Mouse (Mus musculus): Measurements from ENCODE around the gene Chrna1. TPM values are rescaled to one million over a fixed set of nuclear protein-coding genes. Genes with fewer than 3 reads are reported as not detected.
"Not testable (repeated sequence)": the region's sequence is repeated elsewhere in the genome, so short reads cannot be mapped to it uniquely, and the experiment has no call there.

Chrna1 gene
- polyA plus RNA-seq, 1 experiment from 2014 or later: 0.32 TPM

DNA sequence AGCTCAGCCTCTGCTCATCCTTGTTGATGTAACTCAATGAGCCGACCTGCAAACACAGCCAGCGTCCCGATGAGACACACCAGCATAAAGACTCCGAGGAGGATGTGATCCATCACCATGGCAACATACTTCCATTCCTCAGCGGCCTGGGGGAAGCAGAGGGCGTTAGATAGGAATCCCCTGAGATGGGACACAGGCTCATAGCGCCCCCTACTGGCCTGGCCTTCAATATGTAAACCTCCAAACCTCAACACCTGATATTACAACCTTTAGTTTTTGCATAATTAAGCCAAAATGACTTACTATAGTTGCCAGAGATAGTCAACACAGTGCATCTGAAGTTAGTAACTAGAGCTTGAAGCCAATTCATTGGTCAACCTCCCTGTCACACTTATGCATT is 14.0 kb downstream of the Chrna1 start:
- no peak overlapping the region for H3K4me3 ChIP-seq (replicated peaks; ENCODE audit: low read length)
- DNase-seq (ENCODE audit: low spot score): no peak
- 6% methylated on average over 7 of the region's 7 CpGs for WGBS
- no peaks in the 10 kb centered on the region for H3K9me3 ChIP-seq (ENCODE audit: control insufficient read depth, low read length)
- H3K27me3 ChIP-seq (ENCODE audit: control insufficient read depth, insufficient read depth, low read length): no peaks in the 10 kb centered on the region
- no peak for ATAC-seq (ENCODE audit: low FRiP score)
- 0 out of 2 replicates have a peak, but pooled peaks cover 8% of the 10 kb centered on the region for H3K4me1 ChIP-seq (replicated peaks; ENCODE audit: control insufficient read depth, insufficient read depth, low read length)
- no peak overlapping the region for H3K4me2 ChIP-seq (replicated peaks)
- H3K27ac ChIP-seq: no peak overlapping the region
- H3K36me3 ChIP-seq (replicated peaks; ENCODE audit: control insufficient read depth, insufficient read depth): no peaks in the 10 kb centered on the region
- H3K9ac ChIP-seq: no peak overlapping the region

DNA sequence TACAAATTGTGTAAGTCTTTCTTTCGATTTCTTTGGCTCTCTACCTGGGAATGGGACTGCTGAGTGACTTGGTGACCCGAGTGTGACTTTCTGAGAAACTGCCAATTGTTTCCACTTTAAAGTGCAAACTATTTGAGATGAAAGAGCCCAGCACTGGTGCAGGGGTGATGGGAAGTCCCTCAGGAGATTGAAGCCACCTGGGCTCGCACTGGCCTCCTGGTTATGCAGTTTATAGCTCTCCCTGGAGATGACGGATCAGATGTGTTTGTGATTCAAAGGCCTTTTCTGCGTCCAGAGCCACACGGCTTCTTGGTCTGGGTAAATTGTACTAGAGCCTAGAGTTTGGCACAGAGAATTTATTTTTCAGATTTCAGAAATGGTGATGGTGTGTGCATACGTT is 16.4 kb downstream of the Chrna1 start:
- no peaks in the 10 kb centered on the region for H3K36me3 ChIP-seq (replicated peaks; ENCODE audit: control insufficient read depth, insufficient read depth)
- WGBS: 78% methylated on average over 7 of the region's 7 CpGs
- H3K4me2 ChIP-seq (replicated peaks): no peak overlapping the region
- H3K27me3 ChIP-seq (ENCODE audit: control insufficient read depth, insufficient read depth, low read length): no peaks in the 10 kb centered on the region
- no peaks in the 10 kb centered on the region for H3K9me3 ChIP-seq (ENCODE audit: control insufficient read depth, low read length)
- no peak overlapping the region for H3K9ac ChIP-seq
- H3K4me1 ChIP-seq (replicated peaks; ENCODE audit: control insufficient read depth, insufficient read depth, low read length): peaks cover 17% of the 10 kb centered on the region; the same call in 1 of the 2 replicates
- H3K27ac ChIP-seq: no peak overlapping the region
- ATAC-seq (ENCODE audit: low FRiP score): no peak
- DNase-seq (ENCODE audit: low spot score): no peak
- H3K4me3 ChIP-seq (replicated peaks; ENCODE audit: low read length): no peak overlapping the region

DNA sequence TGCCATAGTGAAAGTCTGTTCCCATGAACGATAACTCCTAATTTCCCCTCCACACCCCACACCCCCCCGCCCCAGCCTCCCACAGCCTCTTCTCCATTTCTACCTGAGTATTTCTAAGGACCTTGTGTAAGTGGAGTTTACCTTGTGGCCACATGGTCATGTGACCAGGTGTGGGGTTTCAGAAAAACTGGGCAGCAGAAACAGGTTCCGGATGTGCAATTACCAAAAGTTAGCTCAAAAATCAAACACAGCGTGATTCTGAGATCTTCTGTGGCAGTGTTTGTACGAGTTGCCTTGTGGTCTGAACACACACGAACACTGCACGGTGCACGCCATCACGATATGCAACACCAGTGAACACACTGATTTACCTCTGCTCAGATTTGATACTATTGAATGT is 17.5 kb downstream of the Chrna1 start:
- Histone ChIP-seq H3K27me3 (ENCODE audit: control insufficient read depth, insufficient read depth, low read length) (no peaks in the 10 kb centered on the region), H3K9ac (no peak overlapping the region), H3K4me1 (replicated peaks; ENCODE audit: control insufficient read depth, insufficient read depth, low read length) (peaks cover 17% of the 10 kb centered on the region; the same call in 1 of the 2 replicates), H3K9me3 (ENCODE audit: control insufficient read depth, low read length) (no peaks in the 10 kb centered on the region), H3K4me3 (replicated peaks; ENCODE audit: low read length) (no peak overlapping the region), H3K36me3 (replicated peaks; ENCODE audit: control insufficient read depth, insufficient read depth) (no peaks in the 10 kb centered on the region), H3K4me2 (replicated peaks) (no peak overlapping the region), H3K27ac (no peak overlapping the region)
- ATAC-seq (ENCODE audit: low FRiP score): no peak
- no peak for DNase-seq (ENCODE audit: low spot score)
- 94% methylated on average over 9 of the region's 9 CpGs for WGBS

DNA sequence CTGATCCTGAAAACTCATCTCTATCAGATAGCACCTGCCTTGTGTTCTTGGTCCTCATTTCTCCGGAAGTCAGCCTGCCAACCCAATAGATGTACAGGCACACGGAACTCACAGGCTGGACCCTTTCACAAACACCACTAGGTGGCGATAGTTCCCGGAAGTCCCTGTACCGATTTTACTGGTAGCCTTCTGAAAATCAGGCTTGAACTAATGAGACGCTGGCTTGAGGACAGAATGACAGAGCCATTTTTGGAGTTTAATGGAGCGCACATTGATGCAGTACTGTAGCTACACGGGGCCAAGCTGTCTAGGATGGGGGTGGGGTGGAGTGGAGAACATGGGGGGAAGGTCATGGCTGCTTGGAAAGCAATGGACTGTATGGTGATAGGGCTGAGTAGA is 18.5 kb downstream of the Chrna1 start:
- Histone ChIP-seq H3K27ac (no peak overlapping the region), H3K9ac (0 out of 2 replicates have a peak overlapping the region, but pooled peaks have one; percentile 58), H3K4me2 (replicated peaks) (peak overlapping the region; percentile 71), H3K4me3 (replicated peaks; ENCODE audit: low read length) (peak overlapping the region; percentile 41), H3K9me3 (ENCODE audit: control insufficient read depth, low read length) (no peaks in the 10 kb centered on the region), H3K4me1 (replicated peaks; ENCODE audit: control insufficient read depth, insufficient read depth, low read length) (peaks cover 17% of the 10 kb centered on the region; the same call in 1 of the 2 replicates), H3K27me3 (ENCODE audit: control insufficient read depth, insufficient read depth, low read length) (no peaks in the 10 kb centered on the region), H3K36me3 (replicated peaks; ENCODE audit: control insufficient read depth, insufficient read depth) (no peaks in the 10 kb centered on the region)
- ATAC-seq (ENCODE audit: low FRiP score) (peak; percentile 75; the same call in 1 of the 2 replicates), DNase-seq (ENCODE audit: low spot score) (peak; percentile 83)
- 3% methylated on average over 8 of the region's 8 CpGs for WGBS

DNA sequence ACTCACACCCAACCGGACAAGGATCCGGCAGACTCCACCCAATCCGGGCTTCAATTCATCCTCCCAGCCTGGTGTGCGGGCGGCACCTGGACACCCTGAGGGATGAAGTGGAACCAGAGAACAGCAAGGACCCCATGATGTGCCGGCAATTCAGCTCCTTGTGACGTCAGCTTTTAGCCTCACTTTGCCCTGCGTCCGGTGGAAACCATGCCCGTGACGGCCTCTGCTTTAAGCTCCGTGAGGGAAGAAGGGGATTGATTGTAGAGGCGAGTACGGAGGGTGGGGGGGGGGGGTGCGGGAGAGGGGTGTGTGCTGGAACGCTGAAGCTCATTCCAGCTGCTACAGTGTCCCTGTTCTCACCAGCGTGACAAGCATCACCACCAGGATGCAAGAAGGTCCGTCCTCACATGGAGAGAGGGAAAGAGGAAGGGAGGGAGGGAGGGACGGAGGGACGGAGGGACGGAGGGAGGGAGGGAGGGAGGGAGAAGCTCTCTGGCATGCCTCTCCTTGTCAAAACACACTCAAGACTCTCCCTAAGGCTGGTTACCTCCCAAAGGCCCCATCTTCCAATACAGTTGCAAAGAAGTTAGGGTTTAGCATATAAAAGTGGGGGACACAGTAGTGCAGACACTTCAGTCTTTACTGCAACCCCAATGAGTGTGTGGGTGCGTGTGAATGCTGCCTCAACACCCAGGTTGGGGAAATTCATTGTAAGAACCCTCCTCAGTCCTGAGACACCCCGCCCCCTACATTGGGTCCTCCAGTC is 19.1 kb downstream of the Chrna1 start:
- peak overlapping the region; percentile 41 for H3K4me3 ChIP-seq (replicated peaks; ENCODE audit: low read length)
- no peaks in the 10 kb centered on the region for H3K36me3 ChIP-seq (replicated peaks; ENCODE audit: control insufficient read depth, insufficient read depth)
- no peaks in the 10 kb centered on the region for H3K27me3 ChIP-seq (ENCODE audit: control insufficient read depth, insufficient read depth, low read length)
- under 1% methylated on average over 20 of the region's 23 CpGs for WGBS
- no peak for DNase-seq (ENCODE audit: low spot score)
- peak overlapping the region; percentile 58 for H3K9ac ChIP-seq
- H3K4me2 ChIP-seq (replicated peaks): peak overlapping the region; percentile 71
- H3K9me3 ChIP-seq (ENCODE audit: control insufficient read depth, low read length): no peaks in the 10 kb centered on the region
- peak; percentile 69 for ATAC-seq (ENCODE audit: low FRiP score)
- H3K27ac ChIP-seq: no peak overlapping the region
- H3K4me1 ChIP-seq (replicated peaks; ENCODE audit: control insufficient read depth, insufficient read depth, low read length): peaks cover 12% of the 10 kb centered on the region; the same call in 1 of the 2 replicates

DNA sequence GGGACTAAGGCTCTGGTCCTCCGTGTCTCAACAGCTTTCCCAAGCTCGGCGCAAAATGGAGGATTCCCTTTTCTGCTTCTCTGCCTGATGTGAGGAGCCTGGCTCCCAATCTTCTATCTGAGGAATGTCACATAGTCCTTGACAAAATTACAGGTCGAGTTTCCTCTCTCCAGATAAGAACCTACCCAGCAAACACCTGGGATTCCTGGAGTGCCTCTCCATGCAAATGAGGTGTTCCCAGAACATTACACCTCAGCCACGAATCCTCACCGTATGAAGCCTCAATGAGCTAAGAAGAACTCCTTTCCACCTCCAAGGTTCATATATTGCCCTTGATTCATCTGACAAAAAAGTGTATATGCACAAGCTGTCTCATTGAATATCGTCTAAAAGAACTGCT is 19.7 kb downstream of the Chrna1 start:
- 46% methylated on average over 7 of the region's 7 CpGs for WGBS
- ATAC-seq (ENCODE audit: low FRiP score): no peak
- Histone ChIP-seq H3K9me3 (ENCODE audit: control insufficient read depth, low read length) (no peaks in the 10 kb centered on the region), H3K9ac (peak overlapping the region; percentile 58), H3K27me3 (ENCODE audit: control insufficient read depth, insufficient read depth, low read length) (no peaks in the 10 kb centered on the region), H3K27ac (no peak overlapping the region), H3K36me3 (replicated peaks; ENCODE audit: control insufficient read depth, insufficient read depth) (no peaks in the 10 kb centered on the region), H3K4me2 (replicated peaks) (peak overlapping the region; percentile 71), H3K4me1 (replicated peaks; ENCODE audit: control insufficient read depth, insufficient read depth, low read length) (peaks cover 9% of the 10 kb centered on the region; the same call in 1 of the 2 replicates), H3K4me3 (replicated peaks; ENCODE audit: low read length) (peak overlapping the region; percentile 41)
- DNase-seq (ENCODE audit: low spot score): no peak

DNA sequence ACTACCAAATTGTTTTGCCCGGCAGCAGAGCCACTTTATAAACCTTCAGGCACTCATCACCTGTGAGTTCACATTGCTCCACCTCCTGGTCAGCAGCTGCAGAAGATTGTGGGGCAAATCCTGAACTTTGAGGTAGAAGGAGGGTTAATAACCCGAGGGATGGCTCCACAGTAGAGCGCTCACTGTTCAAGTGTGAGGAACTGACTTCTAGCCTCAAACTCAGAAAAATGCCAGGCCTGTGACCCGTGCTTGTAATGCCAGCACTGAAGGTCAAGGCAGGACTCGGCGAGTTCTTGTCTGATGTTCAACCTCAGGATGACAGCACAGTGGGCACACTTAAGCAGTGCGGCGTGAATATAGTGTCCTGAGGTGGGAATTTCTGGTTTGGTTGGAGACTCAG is 22.2 kb downstream of the Chrna1 start:
- no peaks in the 10 kb centered on the region for H3K9me3 ChIP-seq (ENCODE audit: control insufficient read depth, low read length)
- no peaks in the 10 kb centered on the region for H3K36me3 ChIP-seq (replicated peaks; ENCODE audit: control insufficient read depth, insufficient read depth)
- no peak overlapping the region for H3K27ac ChIP-seq
- no peak overlapping the region for H3K9ac ChIP-seq
- DNase-seq (ENCODE audit: low spot score): no peak
- peaks cover 9% of the 10 kb centered on the region; the same call in 1 of the 2 replicates for H3K4me1 ChIP-seq (replicated peaks; ENCODE audit: control insufficient read depth, insufficient read depth, low read length)
- no peak for ATAC-seq (ENCODE audit: low FRiP score)
- no peak overlapping the region for H3K4me3 ChIP-seq (replicated peaks; ENCODE audit: low read length)
- no peaks in the 10 kb centered on the region for H3K27me3 ChIP-seq (ENCODE audit: control insufficient read depth, insufficient read depth, low read length)
- H3K4me2 ChIP-seq (replicated peaks): no peak overlapping the region
- WGBS: 88% methylated on average over 8 of the region's 8 CpGs

DNA sequence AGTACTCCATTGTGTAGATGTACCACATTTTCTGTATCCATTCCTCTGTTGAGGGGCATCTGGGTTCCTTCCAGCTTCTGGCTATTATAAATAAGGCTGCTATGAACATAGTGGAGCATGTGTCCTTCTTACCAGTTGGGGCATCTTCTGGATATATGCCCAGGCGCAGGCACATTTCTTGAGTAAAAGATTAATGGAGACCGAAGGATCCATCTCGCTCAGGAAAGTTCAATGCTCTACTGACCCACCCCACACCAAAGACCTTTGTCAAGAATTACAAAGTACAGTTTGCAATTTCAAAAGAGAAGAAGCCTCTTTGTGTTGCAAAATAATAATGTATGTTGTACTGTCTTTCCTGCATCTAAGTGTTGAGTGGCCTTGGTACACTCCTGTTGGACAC is 23.1 kb downstream of the Chrna1 start:
- not testable (repeated sequence) for H3K9me3 ChIP-seq (ENCODE audit: control insufficient read depth, low read length); DNase-seq (ENCODE audit: low spot score); ATAC-seq (ENCODE audit: low FRiP score); H3K4me2 ChIP-seq (replicated peaks); H3K27ac ChIP-seq; H3K4me3 ChIP-seq (replicated peaks; ENCODE audit: low read length); H3K4me1 ChIP-seq (replicated peaks; ENCODE audit: control insufficient read depth, insufficient read depth, low read length); H3K36me3 ChIP-seq (replicated peaks; ENCODE audit: control insufficient read depth, insufficient read depth); H3K9ac ChIP-seq; H3K27me3 ChIP-seq (ENCODE audit: control insufficient read depth, insufficient read depth, low read length)
- 97% methylated on average over 3 of the region's 3 CpGs for WGBS

DNA sequence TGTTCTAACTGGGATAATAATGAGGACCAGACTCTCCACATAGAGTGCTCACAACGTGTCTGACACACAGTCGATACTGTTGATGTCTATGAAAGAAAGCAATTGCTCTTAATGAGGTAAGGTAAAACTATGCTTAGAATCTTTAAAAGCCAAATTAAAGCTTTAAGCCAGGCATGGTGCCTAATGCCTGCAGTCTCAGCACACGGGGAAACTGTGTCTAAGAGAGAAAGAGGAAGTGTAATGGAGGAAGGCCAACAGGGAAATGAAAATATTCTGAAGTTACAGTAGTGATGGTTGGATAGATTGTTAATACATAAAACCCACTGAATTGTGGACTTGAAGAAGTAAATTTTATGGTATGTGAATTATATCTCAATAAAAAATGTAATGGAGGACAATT is 25.7 kb downstream of the Chrna1 start:
- Histone ChIP-seq H3K4me3 (replicated peaks; ENCODE audit: low read length) (no peak overlapping the region), H3K9me3 (ENCODE audit: control insufficient read depth, low read length) (no peaks in the 10 kb centered on the region), H3K27me3 (ENCODE audit: control insufficient read depth, insufficient read depth, low read length) (no peaks in the 10 kb centered on the region), H3K4me1 (replicated peaks; ENCODE audit: control insufficient read depth, insufficient read depth, low read length) (no peaks in the 10 kb centered on the region), H3K36me3 (replicated peaks; ENCODE audit: control insufficient read depth, insufficient read depth) (no peaks in the 10 kb centered on the region), H3K4me2 (replicated peaks) (no peak overlapping the region), H3K9ac (no peak overlapping the region), H3K27ac (no peak overlapping the region)
- DNase-seq (ENCODE audit: low spot score): no peak
- WGBS: 84% methylated on average over 3 of the region's 3 CpGs
- no peak for ATAC-seq (ENCODE audit: low FRiP score)

Data from hindbrain, embryonic 14.5 days (tissue).